Mouse (Mus musculus) common myeloid progenitor, adult 5-6 weeks (primary cell): Measurements from ENCODE around the gene Lce1g. TPM values are rescaled to one million over a fixed set of nuclear protein-coding genes. Genes with fewer than 3 reads are reported as not detected.

Experiments
- ATAC-seq: replicated peaks from 2 replicates; pipeline ENCODE4 v1.8.0; 2016; ENCODE audit warnings: low read depth, mild to moderate bottlenecking, moderate TSS enrichment, inconsistent platforms; ENCODE audit not compliant: poor library complexity, severe bottlenecking
- total RNA-seq: library from RNA; stranded (forward); fragments of 200-1000, 187-1606 nt; gene quantifications from 2 replicates; pipeline ENCODE4 v1.2.3, GENCODE M21; 2017

Gene Lce1g
- not detected in 2 replicates for total RNA-seq

DNA sequence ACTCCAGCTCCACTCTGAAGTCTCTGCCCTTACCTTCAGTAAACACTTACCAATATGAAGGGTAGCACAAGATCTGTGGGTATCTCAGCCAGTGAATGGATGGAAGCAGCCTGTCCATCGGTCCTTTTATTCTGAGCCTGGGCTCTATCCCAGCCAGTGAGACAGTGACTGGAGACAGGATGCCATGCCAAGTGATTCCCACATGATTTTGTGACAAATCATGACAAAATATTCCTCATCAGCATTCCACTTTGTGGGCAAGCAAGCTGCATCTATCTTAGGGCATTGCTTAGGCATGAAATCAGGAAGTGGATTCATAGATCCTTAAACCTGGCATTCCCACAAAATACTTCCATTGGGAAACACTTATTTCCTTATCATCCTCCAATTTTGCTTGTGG lies at the start of gene Lce1g:
Lce1g (minus strand) TSS at position 101 of the 400 bp plus-strand sequence.
- ATAC-seq, result no peak

DNA sequence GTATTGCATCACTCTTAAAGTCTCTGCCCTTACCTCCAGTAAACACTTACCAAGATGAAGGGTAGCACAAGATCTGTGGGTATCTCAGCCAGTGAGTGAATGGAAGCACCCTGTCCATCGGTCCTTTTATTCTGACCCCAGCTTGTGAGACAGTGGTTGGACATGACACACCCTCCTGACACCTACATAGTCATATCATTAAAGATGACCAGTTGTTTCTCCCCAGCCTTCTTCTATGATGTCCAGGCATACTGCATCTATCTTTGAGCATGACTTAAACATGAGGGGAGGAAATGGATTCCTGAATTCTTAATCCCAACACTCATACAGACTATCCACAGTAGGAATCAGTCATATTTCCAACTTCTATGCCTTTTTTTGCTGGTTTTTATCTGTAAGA lies 38.3 kb upstream of the Lce1g start, which contains the start of gene Lce1j:
Lce1j (minus strand) TSS at position 101 of the 400 bp plus-strand sequence.
- ATAC-seq, result no peak

DNA sequence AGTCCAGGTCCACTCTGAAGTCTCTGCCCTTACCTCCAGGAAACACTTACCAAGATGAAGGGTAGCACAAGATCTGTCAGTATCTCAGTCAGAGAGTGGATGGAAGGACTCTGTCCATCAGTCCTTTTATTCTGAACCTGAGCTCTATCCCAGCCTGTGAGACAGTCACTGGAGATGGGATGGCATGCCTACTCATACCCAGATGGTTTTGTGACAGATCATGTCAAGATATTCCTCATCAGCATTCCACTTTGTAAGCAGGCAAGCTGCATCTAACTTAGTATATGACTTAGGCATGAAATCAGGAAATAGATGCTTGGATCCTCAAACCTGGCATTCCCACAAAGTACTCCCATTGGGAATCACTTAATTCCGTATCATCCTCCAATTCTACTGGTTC lies 26.7 kb upstream of the Lce1g start, which contains the start of gene Lce1i:
Lce1i (minus strand) TSS at position 101 of the 400 bp plus-strand sequence.
- no peak for ATAC-seq

DNA sequence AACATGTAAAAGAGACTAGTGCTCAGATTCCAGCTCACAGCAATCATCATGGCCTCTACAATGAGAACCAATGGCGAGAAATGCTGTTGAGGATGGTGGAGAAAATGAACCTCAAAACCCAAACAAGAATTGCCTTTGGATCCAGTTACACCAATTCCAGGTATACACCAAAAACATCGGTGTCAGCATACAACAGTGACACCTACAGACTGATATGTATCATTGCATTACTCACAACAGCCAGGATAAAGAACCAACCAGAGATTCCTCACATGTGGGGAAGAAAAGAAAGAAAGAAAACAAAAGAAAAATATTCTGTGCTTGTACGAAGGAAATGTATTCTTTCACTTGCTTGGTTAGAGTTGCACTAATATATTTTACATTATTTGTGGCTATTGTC lies 19.4 kb upstream of the Lce1g start:
- no peak for ATAC-seq

DNA sequence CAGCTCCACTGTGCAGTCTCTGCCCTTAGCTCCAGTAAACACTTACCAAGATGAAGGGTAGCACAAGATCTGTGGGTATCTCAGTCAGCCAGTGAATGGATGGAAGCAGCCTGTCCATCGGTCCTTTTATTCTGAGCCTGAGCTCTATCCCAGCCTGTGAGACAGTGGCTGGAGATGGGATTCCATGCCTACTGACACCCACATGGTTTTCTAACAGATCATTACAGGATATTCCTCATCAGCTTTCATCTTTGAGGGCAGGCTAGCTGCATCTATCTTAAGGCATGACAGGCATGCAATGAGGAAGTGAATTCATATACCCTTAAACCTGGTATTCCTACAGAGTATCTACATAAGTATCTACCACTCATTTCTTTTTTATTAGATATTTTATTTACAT lies 12.8 kb upstream of the Lce1g start, which contains the start of gene Lce1h:
Lce1h (minus strand) TSS at position 101 of the 400 bp plus-strand sequence.
- no peak for ATAC-seq

DNA sequence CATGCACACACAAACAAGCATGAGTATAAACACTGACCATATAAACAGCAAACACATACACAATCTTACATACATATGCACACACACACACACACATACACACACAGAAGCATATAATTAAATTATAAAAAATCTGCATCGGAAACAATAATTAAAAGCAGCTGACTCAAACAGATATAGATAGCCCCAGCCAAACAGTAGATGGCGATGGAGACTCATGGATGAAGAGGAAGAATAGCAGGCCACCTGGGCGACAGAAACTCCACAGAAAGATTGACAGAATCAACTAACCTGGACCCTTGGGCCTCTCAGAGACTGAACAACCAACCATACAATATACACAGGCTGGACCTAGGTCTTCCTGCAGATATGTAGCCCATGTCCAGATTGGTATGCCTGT lies 1.1 kb upstream of the Lce1g start:
- ATAC-seq, result no peak

DNA sequence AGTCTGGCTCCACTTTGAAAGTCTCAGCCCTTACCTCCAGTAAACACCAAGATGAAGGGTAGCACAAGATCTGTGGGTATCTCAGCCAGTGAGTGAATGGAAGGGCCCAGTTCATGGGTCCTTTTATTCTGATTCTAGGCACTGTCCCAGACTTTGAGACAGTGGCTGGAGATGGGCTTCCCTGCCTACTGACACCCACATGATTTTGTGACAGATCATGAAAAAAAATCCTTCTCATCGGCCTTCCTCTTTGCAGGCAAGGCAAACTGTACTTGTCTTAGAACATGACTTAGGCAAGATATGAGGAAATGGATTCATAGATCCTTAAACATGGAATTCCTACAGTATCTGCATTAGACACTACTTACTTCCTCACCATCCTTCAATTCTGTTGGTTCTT lies 13.1 kb downstream of the Lce1g start, which contains the start of gene Gm38119:
Gm38119 (minus strand) TSS at position 101 of the 400 bp plus-strand sequence.
- ATAC-seq, result no peak

DNA sequence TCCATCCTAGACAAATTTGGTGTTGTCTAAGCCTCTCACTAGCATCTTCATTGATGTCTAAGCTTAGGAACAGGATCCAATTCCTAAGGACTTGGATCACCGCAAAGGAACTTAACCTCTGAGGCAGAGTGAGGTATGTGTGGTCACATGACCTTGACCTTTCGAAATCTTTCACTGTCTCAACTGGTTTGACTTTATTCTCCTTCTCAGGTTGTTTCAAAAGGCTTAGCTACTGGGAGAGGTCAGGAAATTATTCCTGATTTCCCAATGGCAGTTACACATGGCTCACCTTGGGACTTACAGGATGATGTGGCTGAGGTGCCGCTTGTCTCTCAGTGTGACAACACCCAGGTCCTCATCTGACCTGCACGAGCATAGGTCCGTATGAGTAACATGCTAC lies 29.5 kb downstream of the Lce1g start:
- ATAC-seq, result no peak

DNA sequence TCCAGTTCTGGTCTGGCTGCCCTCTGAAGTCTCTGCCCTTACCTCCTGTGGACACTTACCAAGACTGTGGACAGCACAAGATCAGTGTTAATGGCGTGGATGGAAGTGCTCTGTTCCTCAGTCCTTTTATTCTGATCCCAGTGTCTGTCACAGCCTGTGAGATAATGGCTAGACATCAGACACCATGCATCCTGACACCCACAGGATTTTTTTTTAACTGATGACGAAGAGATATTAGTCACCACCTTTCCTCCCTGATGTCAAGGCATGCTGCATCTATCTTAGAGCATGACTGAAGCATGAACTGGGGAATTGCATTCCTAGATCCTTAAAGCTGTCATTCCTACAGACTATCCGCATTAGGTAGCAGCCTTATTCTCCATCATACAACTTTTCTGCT lies 31.9 kb downstream of the Lce1g start, which contains the start of gene Lce1f:
Lce1f (minus strand) TSS at position 101 of the 400 bp plus-strand sequence.
- ATAC-seq, result no peak

DNA sequence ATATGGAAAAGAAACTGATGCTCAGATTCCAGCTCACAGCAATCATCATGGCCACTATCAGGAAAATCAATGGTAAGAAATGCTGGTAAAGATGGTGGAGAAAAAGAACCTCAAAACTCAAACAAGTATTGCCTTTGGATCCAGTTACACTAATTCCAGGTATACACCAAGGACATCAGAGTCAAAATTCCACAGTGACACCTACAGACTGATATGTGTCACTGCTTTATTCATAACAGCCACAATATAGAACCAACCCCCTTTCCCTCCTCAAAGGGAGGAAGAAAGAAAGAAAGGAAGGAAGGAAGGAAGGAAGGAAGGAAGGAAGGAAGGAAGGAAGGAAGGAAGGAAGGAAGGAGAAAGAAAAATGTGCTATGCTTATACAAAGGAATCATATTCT lies 37.0 kb downstream of the Lce1g start:
- ATAC-seq, result no peak

DNA sequence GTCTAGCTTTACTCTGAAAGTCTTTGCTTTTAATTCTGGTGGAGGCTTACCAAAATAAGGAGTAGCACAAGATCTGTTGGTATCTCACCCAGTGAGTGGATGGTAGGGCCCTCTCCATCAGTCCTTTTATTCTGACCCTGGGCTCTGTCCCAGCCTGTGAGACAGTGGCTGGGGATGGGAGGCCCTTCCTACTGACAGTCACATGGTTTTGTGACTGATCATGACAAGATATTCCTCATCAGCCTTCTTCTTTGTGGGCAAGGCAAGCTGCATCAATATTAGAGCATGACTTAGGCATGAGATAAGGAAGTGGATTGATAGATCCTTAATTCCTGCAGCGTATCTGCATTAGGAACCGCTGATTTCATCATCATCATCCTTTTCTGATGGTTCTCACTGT lies 43.2 kb downstream of the Lce1g start, which contains the start of gene Lce1e:
Lce1e (minus strand) TSS at position 101 of the 400 bp plus-strand sequence.
- ATAC-seq, result no peak

Other genes with a start within 250 kb of the Lce1g start
- not detected in 2 replicates for gene 2310046K23Rik, start 217.8 kb downstream of the Lce1g start, total RNA-seq
- not detected in 2 replicates for gene Ivl, start 178.6 kb downstream of the Lce1g start, total RNA-seq
- not detected in 2 replicates for gene Smcp, start 163.3 kb downstream of the Lce1g start, total RNA-seq
- gene 2210017I01Rik, start 144.8 kb downstream of the Lce1g start, total RNA-seq, result not detected in 2 replicates
- not detected in 2 replicates for gene Lce6a, start 130.7 kb downstream of the Lce1g start, total RNA-seq
- gene Lce1a1, start 104.0 kb downstream of the Lce1g start, total RNA-seq, result not detected in 2 replicates
- gene Lce1b, start 95.4 kb downstream of the Lce1g start, total RNA-seq, result not detected in 2 replicates
- not detected in 2 replicates for gene Lce1a2, start 82.0 kb downstream of the Lce1g start, total RNA-seq
- not detected in 2 replicates for gene Lce1c, start 73.1 kb downstream of the Lce1g start, total RNA-seq
- gene Lce1d, start 65.1 kb downstream of the Lce1g start, total RNA-seq, result not detected in 2 replicates
- gene Lce1e, start 43.3 kb downstream of the Lce1g start, total RNA-seq, result not detected in 2 replicates
- gene Lce1f, start 32.0 kb downstream of the Lce1g start, total RNA-seq, result not detected in 2 replicates
- not detected in 2 replicates for gene Gm38119, start 13.2 kb downstream of the Lce1g start, total RNA-seq
- gene Lce1h, start 12.7 kb upstream of the Lce1g start, total RNA-seq, result not detected in 2 replicates
- not detected in 2 replicates for gene Lce1i, start 26.6 kb upstream of the Lce1g start, total RNA-seq
- not detected in 2 replicates for gene Lce1j, start 38.2 kb upstream of the Lce1g start, total RNA-seq
- not detected in 2 replicates for gene Lce1k, start 55.6 kb upstream of the Lce1g start, total RNA-seq
- not detected in 2 replicates for gene Kprp, start 74.9 kb upstream of the Lce1g start, total RNA-seq
- gene Lce1l, start 98.9 kb upstream of the Lce1g start, total RNA-seq, result not detected in 2 replicates
- gene 2310050C09Rik, start 117.9 kb upstream of the Lce1g start, total RNA-seq, result not detected in 2 replicates
- not detected in 2 replicates for gene Lce3a, start 173.9 kb upstream of the Lce1g start, total RNA-seq
- not detected in 2 replicates for gene Lce3b, start 180.6 kb upstream of the Lce1g start, total RNA-seq
- not detected in 2 replicates for gene Lce3c, start 192.1 kb upstream of the Lce1g start, total RNA-seq
- not detected in 2 replicates for gene Lce3d, start 205.1 kb upstream of the Lce1g start, total RNA-seq
- not detected in 2 replicates for gene Lce3e, start 214.7 kb upstream of the Lce1g start, total RNA-seq
- not detected in 2 replicates for gene Lce3f, start 239.9 kb upstream of the Lce1g start, total RNA-seq